Mouse (Mus musculus) erythroblast, embryonic 14.5 days (primary cell): ENCODE measurements at regions not wholly inside any gene's neighbourhood (a gene's known extent, or its start where the extent isn't known, plus 50 kb on each side); places are given as distances from the start of the nearest gene placed in this dataset.

Experiments used
- GATA1 ChIP-seq: IDR thresholded peaks from 2 replicates; pipeline ENCODE4 v1.6.1; 2012; ENCODE audit warnings: low read length, inconsistent platforms, mixed read lengths
- TAL1 ChIP-seq: IDR thresholded peaks from 3 replicates; pipeline ENCODE4 v1.6.1; 2012; ENCODE audit warnings: low read length, inconsistent platforms, mixed read lengths

DNA sequence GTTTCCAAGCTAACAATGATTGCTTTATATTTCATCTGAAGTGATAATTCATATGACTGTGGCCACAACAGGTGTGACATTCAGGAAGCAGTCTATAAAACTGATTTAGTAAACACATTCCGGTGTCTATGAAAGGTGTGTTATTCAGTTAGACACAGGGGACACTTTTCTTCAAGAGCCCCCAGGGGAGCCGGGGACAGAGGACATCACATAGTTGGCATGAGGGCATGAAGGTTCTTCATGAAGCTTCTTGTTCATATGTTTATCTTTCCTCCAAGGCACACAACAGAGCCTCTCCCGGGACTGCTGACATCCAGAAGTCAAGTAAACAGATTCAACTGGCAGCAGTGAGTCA lies 102.5 kb upstream of the Cpm start:
- no peak for TF ChIP-seq GATA1
- no peak for TF ChIP-seq TAL1
